Mouse (Mus musculus): Measurements from ENCODE around the gene Spata19. TPM values are rescaled to one million over a fixed set of nuclear protein-coding genes. Genes with fewer than 3 reads are reported as not detected.

Gene Spata19
- not detected in 2 replicates for polyA plus RNA-seq (2015; fragmentation: Nextera tagmentation; extraction: Ambion mirVana)

- Histone ChIP-seq H3K4me3 (replicated peaks) (no peak within 1 kb of the TSS), H3K9ac (replicated peaks) (no peak within 1 kb of the TSS), H3K9me3 (replicated peaks) (no peaks in the 10 kb centered on the region), H3K4me2 (no peak within 1 kb of the TSS), H3K27me3 (replicated peaks) (no peaks in the 10 kb centered on the region), H3K4me1 (no peaks in the 10 kb centered on the region), H3K36me3 (no peaks in the 10 kb centered on the region), H3K27ac (replicated peaks) (no peak within 1 kb of the TSS)
- no peak for ATAC-seq (ENCODE audit: low FRiP score)
- WGBS = 73% methylated on average over 3 of the region's 3 CpGs
Measured at GRCm38 (mm10) chr9:27396500-27396899, at the start of gene Spata19. TSS of gene Spata19 (plus strand) at chr9:27396800.

GRCm38 (mm10) chr9:27353082-27353481 lies 43.5 kb upstream of the Spata19 start:
- Histone ChIP-seq H3K36me3 (peaks cover 13% of the 10 kb centered on the region; the same call in 1 of the 2 replicates), H3K9ac (replicated peaks) (no peak overlapping the region), H3K27me3 (replicated peaks) (no peaks in the 10 kb centered on the region), H3K4me2 (no peak overlapping the region), H3K9me3 (replicated peaks) (no peaks in the 10 kb centered on the region), H3K27ac (replicated peaks) (no peak overlapping the region), H3K4me1 (no peaks in the 10 kb centered on the region), H3K4me3 (replicated peaks) (no peak overlapping the region)
- WGBS = 88% methylated on average over 7 of the region's 7 CpGs
- ATAC-seq (ENCODE audit: low FRiP score) = no peak

GRCm38 (mm10) chr9:27357893-27358292 lies 38.7 kb upstream of the Spata19 start:
- no peak overlapping the region for H3K4me3 ChIP-seq (replicated peaks)
- H3K4me2 ChIP-seq = no peak overlapping the region
- 93% methylated on average over 6 of the region's 6 CpGs for WGBS
- ATAC-seq (ENCODE audit: low FRiP score) = no peak
- no peaks in the 10 kb centered on the region for H3K4me1 ChIP-seq
- no peaks in the 10 kb centered on the region for H3K36me3 ChIP-seq
- H3K9ac ChIP-seq (replicated peaks) = no peak overlapping the region
- no peaks in the 10 kb centered on the region for H3K9me3 ChIP-seq (replicated peaks)
- no peak overlapping the region for H3K27ac ChIP-seq (replicated peaks)
- no peaks in the 10 kb centered on the region for H3K27me3 ChIP-seq (replicated peaks)

GRCm38 (mm10) chr9:27367231-27367630 lies 29.4 kb upstream of the Spata19 start:
- Histone ChIP-seq H3K4me3 (replicated peaks) (no peak overlapping the region), H3K9ac (replicated peaks) (no peak overlapping the region), H3K27me3 (replicated peaks) (no peaks in the 10 kb centered on the region), H3K27ac (replicated peaks) (no peak overlapping the region), H3K4me1 (no peaks in the 10 kb centered on the region), H3K36me3 (no peaks in the 10 kb centered on the region), H3K4me2 (no peak overlapping the region), H3K9me3 (replicated peaks) (no peaks in the 10 kb centered on the region)
- WGBS = 73% methylated on average over 2 of the region's 2 CpGs
- no peak for ATAC-seq (ENCODE audit: low FRiP score)

- H3K36me3 ChIP-seq = no peaks in the 10 kb centered on the region
- no peak for ATAC-seq (ENCODE audit: low FRiP score)
- 63% methylated on average over 2 of the region's 2 CpGs for WGBS
Measured at GRCm38 (mm10) chr9:27369108-27369507, 27.5 kb upstream of the Spata19 start.

GRCm38 (mm10) chr9:27375746-27376145 lies 20.9 kb upstream of the Spata19 start:
- H3K4me3 ChIP-seq (replicated peaks) = no peak overlapping the region
- H3K9me3 ChIP-seq (replicated peaks) = no peaks in the 10 kb centered on the region
- H3K27ac ChIP-seq (replicated peaks) = no peak overlapping the region
- ATAC-seq (ENCODE audit: low FRiP score) = no peak
- no peaks in the 10 kb centered on the region for H3K36me3 ChIP-seq
- WGBS = 83% methylated on average over 1 of the region's 1 CpGs
- H3K9ac ChIP-seq (replicated peaks) = no peak overlapping the region
- H3K4me1 ChIP-seq = no peaks in the 10 kb centered on the region
- no peaks in the 10 kb centered on the region for H3K27me3 ChIP-seq (replicated peaks)
- H3K4me2 ChIP-seq = no peak overlapping the region

More at GRCm38 (mm10) chr9:27369108-27369507, 27.5 kb upstream of the Spata19 start:
- no peaks in the 10 kb centered on the region for H3K9me3 ChIP-seq (replicated peaks)
- no peak overlapping the region for H3K27ac ChIP-seq (replicated peaks)
- no peaks in the 10 kb centered on the region for H3K4me1 ChIP-seq
- H3K4me3 ChIP-seq (replicated peaks) = no peak overlapping the region
- H3K4me2 ChIP-seq = no peak overlapping the region
- no peaks in the 10 kb centered on the region for H3K27me3 ChIP-seq (replicated peaks)
- no peak overlapping the region for H3K9ac ChIP-seq (replicated peaks)

- no peak overlapping the region for H3K4me2 ChIP-seq
- WGBS = 91% methylated on average over 3 of the region's 3 CpGs
- H3K4me3 ChIP-seq (replicated peaks) = no peak overlapping the region
Measured at GRCm38 (mm10) chr9:27386951-27387350, 9.6 kb upstream of the Spata19 start.

GRCm38 (mm10) chr9:27401169-27401568 lies 4.6 kb downstream of the Spata19 start:
- Histone ChIP-seq H3K9me3 (replicated peaks) (no peaks in the 10 kb centered on the region), H3K27me3 (replicated peaks) (no peaks in the 10 kb centered on the region), H3K4me2 (no peak overlapping the region), H3K9ac (replicated peaks) (no peak overlapping the region), H3K4me3 (replicated peaks) (no peak overlapping the region), H3K27ac (replicated peaks) (no peak overlapping the region), H3K36me3 (no peaks in the 10 kb centered on the region), H3K4me1 (no peaks in the 10 kb centered on the region)
- 80% methylated on average over 4 of the region's 4 CpGs for WGBS
- no peak for ATAC-seq (ENCODE audit: low FRiP score)

More at GRCm38 (mm10) chr9:27386951-27387350, 9.6 kb upstream of the Spata19 start:
- Histone ChIP-seq H3K27ac (replicated peaks) (no peak overlapping the region), H3K36me3 (no peaks in the 10 kb centered on the region), H3K4me1 (no peaks in the 10 kb centered on the region), H3K9ac (replicated peaks) (no peak overlapping the region), H3K9me3 (replicated peaks) (no peaks in the 10 kb centered on the region), H3K27me3 (replicated peaks) (no peaks in the 10 kb centered on the region)
- no peak for ATAC-seq (ENCODE audit: low FRiP score)

- Histone ChIP-seq H3K36me3 (no peaks in the 10 kb centered on the region), H3K4me3 (replicated peaks) (no peak overlapping the region), H3K9ac (replicated peaks) (no peak overlapping the region), H3K4me2 (no peak overlapping the region), H3K4me1 (peaks cover 6% of the 10 kb centered on the region; the same call in 1 of the 2 replicates), H3K9me3 (replicated peaks) (no peaks in the 10 kb centered on the region), H3K27me3 (replicated peaks) (peaks cover 12% of the 10 kb centered on the region; the same call in 1 of the 2 replicates), H3K27ac (replicated peaks) (no peak overlapping the region)
- ATAC-seq (ENCODE audit: low FRiP score) = peak; percentile 71
Measured at GRCm38 (mm10) chr9:27409733-27410132, 13.1 kb downstream of the Spata19 start.

- H3K4me1 ChIP-seq = peaks cover 6% of the 10 kb centered on the region; the same call in 1 of the 2 replicates
- peak; percentile 72 for ATAC-seq (ENCODE audit: low FRiP score)
- H3K36me3 ChIP-seq = no peaks in the 10 kb centered on the region
- H3K9ac ChIP-seq (replicated peaks) = no peak overlapping the region
- H3K27ac ChIP-seq (replicated peaks) = no peak overlapping the region
- H3K4me2 ChIP-seq = peak overlapping the region; percentile 51
- no peaks in the 10 kb centered on the region for H3K9me3 ChIP-seq (replicated peaks)
- H3K4me3 ChIP-seq (replicated peaks) = peak overlapping the region; percentile 10; the same call in 1 of the 2 replicates
- peaks cover 16% of the 10 kb centered on the region; the same call in 1 of the 2 replicates for H3K27me3 ChIP-seq (replicated peaks)
- 0% methylated on average over 11 of the region's 11 CpGs for WGBS
Measured at GRCm38 (mm10) chr9:27414058-27414460, 17.5 kb downstream of the Spata19 start.

- no peak overlapping the region for H3K4me2 ChIP-seq
- no peak overlapping the region for H3K27ac ChIP-seq (replicated peaks)
- H3K36me3 ChIP-seq = no peaks in the 10 kb centered on the region
- H3K4me3 ChIP-seq (replicated peaks) = no peak overlapping the region
- no peaks in the 10 kb centered on the region for H3K4me1 ChIP-seq
- H3K9me3 ChIP-seq (replicated peaks) = no peaks in the 10 kb centered on the region
- H3K9ac ChIP-seq (replicated peaks) = no peak overlapping the region
- H3K27me3 ChIP-seq (replicated peaks) = no peaks in the 10 kb centered on the region
- no peak for ATAC-seq (ENCODE audit: low FRiP score)
- 77% methylated on average over 4 of the region's 4 CpGs for WGBS
Measured at GRCm38 (mm10) chr9:27424511-27424910, 27.9 kb downstream of the Spata19 start.

- H3K36me3 ChIP-seq = no peaks in the 10 kb centered on the region
- H3K9me3 ChIP-seq (replicated peaks) = no peaks in the 10 kb centered on the region
- H3K4me3 ChIP-seq (replicated peaks) = no peak overlapping the region
- 27% methylated on average over 4 of the region's 4 CpGs for WGBS
- H3K4me2 ChIP-seq = no peak overlapping the region
- no peak overlapping the region for H3K9ac ChIP-seq (replicated peaks)
- H3K27me3 ChIP-seq (replicated peaks) = 0 out of 2 replicates have a peak, but pooled peaks cover 2% of the 10 kb centered on the region
- H3K27ac ChIP-seq (replicated peaks) = no peak overlapping the region
- H3K4me1 ChIP-seq = no peaks in the 10 kb centered on the region
- ATAC-seq (ENCODE audit: low FRiP score) = no peak
Measured at GRCm38 (mm10) chr9:27428552-27428951, 32.0 kb downstream of the Spata19 start.

Measured in neural tube, embryonic 15.5 days (tissue).